ENCODE assay signal across 26 mouse cellular contexts in genomic region chr7:65153846-65154245, GRCm38 (mm10). TPM values are rescaled to one million over a fixed set of nuclear protein-coding genes. Genes with fewer than 3 reads are reported as not detected.
DNase-seq lines count a peak whose midpoint lies in the region; ATAC-seq and TF ChIP-seq lines count a peak whose summit lies in the region.
"Had no signal": no experiment of that assay in that cellular context is flagged by ENCODE, and none has a peak within 500 bp of the region (broad histone marks: within the 10 kb centered on the region; RNA-seq: fewer than 3 reads in every experiment).

No protein-coding gene starts in this region.

- no peak overlapping the region for H3K27ac ChIP-seq in hindbrain, embryonic 14.5 days
- H3K27ac ChIP-seq in hindbrain, embryonic 10.5 days, result no peak overlapping the region
- H3K27ac ChIP-seq in hindbrain, postnatal 0 days, result no peak overlapping the region
- no peak overlapping the region for H3K27ac ChIP-seq in hindbrain, embryonic 12.5 days
- H3K27ac ChIP-seq in midbrain, embryonic 16.5 days (ENCODE audit: low read length), result no peak overlapping the region
- H3K27ac ChIP-seq in midbrain, embryonic 15.5 days, result no peak overlapping the region
- H3K27ac ChIP-seq: embryonic facial prominence, embryonic 12.5 days; embryonic facial prominence, embryonic 15.5 days; forebrain, embryonic 12.5 days; forebrain, embryonic 15.5 days had no signal

- H3K36me3 ChIP-seq in hindbrain, embryonic 14.5 days (replicated peaks; ENCODE audit: control insufficient read depth, insufficient read depth), result no peaks in the 10 kb centered on the region
- H3K36me3 ChIP-seq in hindbrain, embryonic 10.5 days, result no peaks in the 10 kb centered on the region
- no peaks in the 10 kb centered on the region for H3K36me3 ChIP-seq in hindbrain, postnatal 0 days (ENCODE audit: insufficient read depth, low read length)
- no peaks in the 10 kb centered on the region for H3K36me3 ChIP-seq in hindbrain, embryonic 12.5 days
- H3K36me3 ChIP-seq in midbrain, embryonic 16.5 days (ENCODE audit: control insufficient read depth, insufficient read depth, low read length), result no peaks in the 10 kb centered on the region
- H3K36me3 ChIP-seq in midbrain, embryonic 15.5 days (replicated peaks), result no peaks in the 10 kb centered on the region
- H3K36me3 ChIP-seq: embryonic facial prominence, embryonic 12.5 days; embryonic facial prominence, embryonic 15.5 days; forebrain, embryonic 12.5 days; forebrain, embryonic 15.5 days had no signal

- DNase-seq in hindbrain, embryonic 14.5 days (ENCODE audit: low spot score), result no peak
- DNase-seq in hindbrain, embryonic 10.5 days (ENCODE audit: low spot score), result no peak
- no peak for DNase-seq in hindbrain, postnatal 0 days (ENCODE audit: low spot score)
- DNase-seq: adrenal gland, adult 2 months; adrenal gland, postnatal 14 days; cerebellum, adult 11 months; cerebellum, adult 2 months; cerebellum, adult 9-11 months; cerebellum, postnatal 25 days; gastrocnemius, postnatal 10 days; gastrocnemius, postnatal 36 days had no signal

- WGBS in hindbrain, embryonic 14.5 days, result 77% methylated on average over 7 of the region's 7 CpGs
- WGBS in hindbrain, embryonic 10.5 days, result 78% methylated on average over 7 of the region's 7 CpGs
- WGBS in hindbrain, postnatal 0 days, result 68% methylated on average over 7 of the region's 7 CpGs
- 81% methylated on average over 7 of the region's 7 CpGs for WGBS in hindbrain, embryonic 12.5 days
- 69% methylated on average over 7 of the region's 7 CpGs for WGBS in midbrain, embryonic 16.5 days
- WGBS in midbrain, embryonic 15.5 days, result 67% methylated on average over 7 of the region's 7 CpGs

- peak overlapping the region; percentile 22 for H3K4me2 ChIP-seq in hindbrain, embryonic 14.5 days (replicated peaks)
- H3K4me2 ChIP-seq in hindbrain, postnatal 0 days (ENCODE audit: low read depth, low read length), result 0 out of 2 replicates have a peak overlapping the region, but pooled peaks have one; percentile 3
- H3K4me2 ChIP-seq in hindbrain, embryonic 12.5 days (replicated peaks), result no peak overlapping the region
- H3K4me2 ChIP-seq in midbrain, embryonic 16.5 days (ENCODE audit: low read length), result peak overlapping the region; percentile 15; the same call in 1 of the 2 replicates
- no peak overlapping the region for H3K4me2 ChIP-seq in midbrain, embryonic 15.5 days
- H3K4me2 ChIP-seq: forebrain, embryonic 12.5 days; heart, embryonic 11.5 days had no signal

- H3K9me3 ChIP-seq in hindbrain, embryonic 14.5 days (ENCODE audit: control insufficient read depth, low read length), result no peaks in the 10 kb centered on the region
- no peaks in the 10 kb centered on the region for H3K9me3 ChIP-seq in hindbrain, embryonic 10.5 days
- no peaks in the 10 kb centered on the region for H3K9me3 ChIP-seq in hindbrain, postnatal 0 days (ENCODE audit: low read length)
- no peaks in the 10 kb centered on the region for H3K9me3 ChIP-seq in hindbrain, embryonic 12.5 days (replicated peaks)
- no peaks in the 10 kb centered on the region for H3K9me3 ChIP-seq in midbrain, embryonic 16.5 days (replicated peaks; ENCODE audit: control insufficient read depth, low read length, poor library complexity, severe bottlenecking)
- H3K9me3 ChIP-seq in midbrain, embryonic 15.5 days, result no peaks in the 10 kb centered on the region
- H3K9me3 ChIP-seq: embryonic facial prominence, embryonic 12.5 days; embryonic facial prominence, embryonic 15.5 days; forebrain, embryonic 12.5 days; forebrain, embryonic 15.5 days had no signal

- H3K4me3 ChIP-seq in hindbrain, embryonic 14.5 days (replicated peaks; ENCODE audit: low read length), result no peak overlapping the region
- no peak overlapping the region for H3K4me3 ChIP-seq in hindbrain, embryonic 10.5 days
- no peak overlapping the region for H3K4me3 ChIP-seq in hindbrain, postnatal 0 days (ENCODE audit: low read length)
- no peak overlapping the region for H3K4me3 ChIP-seq in hindbrain, embryonic 12.5 days
- no peak overlapping the region for H3K4me3 ChIP-seq in midbrain, embryonic 16.5 days (ENCODE audit: low read depth, low read length)
- H3K4me3 ChIP-seq in midbrain, embryonic 15.5 days, result no peak overlapping the region
- H3K4me3 ChIP-seq: embryonic facial prominence, embryonic 12.5 days; forebrain, embryonic 12.5 days had no signal

- peaks cover 4% of the 10 kb centered on the region; the same call in 1 of the 2 replicates for H3K27me3 ChIP-seq in hindbrain, embryonic 14.5 days (ENCODE audit: control insufficient read depth, insufficient read depth, low read length)
- H3K27me3 ChIP-seq in hindbrain, embryonic 10.5 days (ENCODE audit: insufficient read depth, poor library complexity, severe bottlenecking), result peaks cover 49% of the 10 kb centered on the region
- H3K27me3 ChIP-seq in hindbrain, postnatal 0 days (ENCODE audit: insufficient read depth, low read length), result no peaks in the 10 kb centered on the region
- H3K27me3 ChIP-seq in hindbrain, embryonic 12.5 days, result peaks cover 25% of the 10 kb centered on the region
- H3K27me3 ChIP-seq in midbrain, embryonic 16.5 days (ENCODE audit: control insufficient read depth, insufficient read depth, low read depth, low read length), result no peaks in the 10 kb centered on the region; the same call in 1 of the 2 replicates
- peaks cover 15% of the 10 kb centered on the region for H3K27me3 ChIP-seq in midbrain, embryonic 15.5 days (replicated peaks)

- TF ChIP-seq CTCF in hindbrain, postnatal 0 days (IDR thresholded peaks at IDR 0.05; ENCODE audit: low read depth), result no peak

- H3K4me1 ChIP-seq in hindbrain, embryonic 14.5 days (replicated peaks; ENCODE audit: control insufficient read depth, insufficient read depth, low read length), result peaks cover 24% of the 10 kb centered on the region
- peaks cover 21% of the 10 kb centered on the region for H3K4me1 ChIP-seq in hindbrain, embryonic 10.5 days (replicated peaks)
- H3K4me1 ChIP-seq in hindbrain, postnatal 0 days (ENCODE audit: insufficient read depth, low read length), result peaks cover 3% of the 10 kb centered on the region
- peaks cover 20% of the 10 kb centered on the region for H3K4me1 ChIP-seq in hindbrain, embryonic 12.5 days
- H3K4me1 ChIP-seq in midbrain, embryonic 16.5 days (ENCODE audit: control insufficient read depth, insufficient read depth, low read length), result peaks cover 17% of the 10 kb centered on the region
- peaks cover 24% of the 10 kb centered on the region for H3K4me1 ChIP-seq in midbrain, embryonic 15.5 days
- H3K4me1 ChIP-seq: embryonic facial prominence, embryonic 12.5 days had no signal

- H3K9ac ChIP-seq in hindbrain, embryonic 14.5 days, result no peak overlapping the region
- no peak overlapping the region for H3K9ac ChIP-seq in hindbrain, postnatal 0 days (replicated peaks; ENCODE audit: low read length)
- no peak overlapping the region for H3K9ac ChIP-seq in hindbrain, embryonic 12.5 days
- H3K9ac ChIP-seq in midbrain, embryonic 16.5 days (ENCODE audit: low read depth, low read length), result no peak overlapping the region
- H3K9ac ChIP-seq in midbrain, embryonic 15.5 days, result no peak overlapping the region
- H3K9ac ChIP-seq: embryonic facial prominence, embryonic 12.5 days; embryonic facial prominence, embryonic 15.5 days; forebrain, embryonic 12.5 days; forebrain, embryonic 15.5 days had no signal

- no peak for ATAC-seq in hindbrain, embryonic 14.5 days (ENCODE audit: low FRiP score)
- no peak for ATAC-seq in hindbrain, postnatal 0 days
- no peak for ATAC-seq in hindbrain, embryonic 12.5 days (ENCODE audit: low FRiP score)
- ATAC-seq in midbrain, embryonic 16.5 days, result no peak
- no peak for ATAC-seq in midbrain, embryonic 15.5 days (replicated peaks)
- ATAC-seq: CD4-positive, CD25-positive, alpha-beta regulatory T cell, adult 4 months; intestine, postnatal 0 days had no signal

RNA-seq across cellular contexts. Expression of gene Fam189a1, which starts 2.5 kb away (rescaled TPM):
- 15.8 and 16.1 TPM in 2 replicates for polyA plus RNA-seq in hindbrain, embryonic 14.5 days (2014; fragmentation: Nextera tagmentation; extraction: Ambion mirVana)
- 1.3 and 2.4 TPM in 2 replicates for polyA plus RNA-seq in hindbrain, embryonic 10.5 days (2016; fragmentation: Nextera tagmentation; extraction: Ambion mirVana)
- 23.2 and 28.4 TPM in 2 replicates for total RNA-seq in hindbrain, postnatal 0 days (2014; rRNA removed)
- 12.5 and 16.8 TPM in 2 replicates for polyA plus RNA-seq in hindbrain, postnatal 0 days (2015; fragmentation: Nextera tagmentation; extraction: Ambion mirVana)
- polyA plus RNA-seq in hindbrain, embryonic 12.5 days (2016; fragmentation: Nextera tagmentation; extraction: Ambion mirVana), result 4.4 and 7.7 TPM in 2 replicates
- polyA plus RNA-seq in midbrain, embryonic 16.5 days (2015; fragmentation: Nextera tagmentation; extraction: Ambion mirVana), result 7.6 and 10.4 TPM in 2 replicates
- polyA plus RNA-seq in midbrain, embryonic 15.5 days (2015; fragmentation: Nextera tagmentation; extraction: Ambion mirVana), result 12.1 and 12.6 TPM in 2 replicates
- total RNA-seq: common myeloid progenitor, adult 5-6 weeks; gastrocnemius, postnatal 36 days; granulocyte monocyte progenitor cell, adult 5-6 weeks; heart, adult 8-10 months; heart, postnatal 25 days; MEL had no signal

Comparison
In these comparisons a context has a peak if more than half of its experiments do, and no peak if none do; other contexts are left out.
1. H3K4me2 ChIP-seq: peak in hindbrain, embryonic 14.5 days (single experiment), hindbrain, postnatal 0 days (single experiment) and midbrain, embryonic 16.5 days (single experiment); none in hindbrain, embryonic 12.5 days (single experiment) and midbrain, embryonic 15.5 days (single experiment).